Mouse (Mus musculus): ENCODE measurements around the gene Tekt5.

GRCm38 (mm10) chr16:10443723-10444122 lies 48.4 kb upstream of the Tekt5 start:
- TF ChIP-seq EP300 (IDR thresholded peaks at IDR 0.05; ENCODE audit: low read depth) (no peak), CTCF (IDR thresholded peaks at IDR 0.05; ENCODE audit: low read depth) (no peak)

All from heart, postnatal 0 days (tissue).